Mouse (Mus musculus) CH12.LX (cell line): ENCODE data around the gene Stk32c. TPM values are rescaled to one million over a fixed set of nuclear protein-coding genes. Genes with fewer than 3 reads are reported as not detected.

ENCODE experiments used
- DNase-seq: peaks from one replicate; pipeline ENCODE4 v3.0.0-alpha.2; 2013; ENCODE audit errors: extremely low read depth
- H3K27ac ChIP-seq: 2 replicates; pipeline ENCODE4 v1.5.1; 2012; ENCODE audit warnings: low read depth, mild to moderate bottlenecking, control low read depth, moderate library complexity; ENCODE audit not compliant: insufficient read depth
- H3K27me3 ChIP-seq: replicated peaks from 2 replicates; pipeline ENCODE3; 2012; ENCODE audit warnings: inconsistent platforms
- H3K36me3 ChIP-seq, 2 experiments: replicated peaks in 1 of 2; 2 replicates each; pipeline versions ENCODE3 to v1.6.1; 2012; ENCODE audit warnings: inconsistent platforms in 1 of 2, low read length in 1 of 2, mild to moderate bottlenecking in 1 of 2, mixed read lengths in 1 of 2, moderate library complexity in 1 of 2; ENCODE audit not compliant: control insufficient read depth in 1 of 2, insufficient read depth in 1 of 2
- H3K4me1 ChIP-seq, 2 experiments: 2 replicates each; pipeline ENCODE4 v1.6.1; 2012; ENCODE audit warnings: inconsistent platforms in 1 of 2, moderate library complexity in 1 of 2; ENCODE audit not compliant: insufficient read depth in 2 of 2, control insufficient read depth in 1 of 2
- H3K4me2 ChIP-seq: 2 replicates; pipeline ENCODE4 v1.6.1; 2012; ENCODE audit warnings: low read depth, mild to moderate bottlenecking, control low read depth; ENCODE audit not compliant: poor library complexity, insufficient read depth, severe bottlenecking
- H3K4me3 ChIP-seq, 3 experiments: fragments of 150-350 bp in 1 of 3; sonication (generic) in 1 of 3; replicated peaks in 1 of 3; 2 replicates each; pipeline versions ENCODE3 to v1.5.1; 2011 to 2012; ENCODE audit warnings: low read depth in 2 of 3, low read length in 2 of 3, mild to moderate bottlenecking in 2 of 3, moderate library complexity in 2 of 3, control low read depth in 1 of 3, improper control_type of control experiment in 1 of 3, inconsistent platforms in 1 of 3, mixed read lengths in 1 of 3; ENCODE audit not compliant: poor library complexity in 1 of 3
- H3K79me2 ChIP-seq: replicated peaks from 2 replicates; pipeline ENCODE4 v1.6.1; 2012; ENCODE audit warnings: mild to moderate bottlenecking, moderate library complexity; ENCODE audit not compliant: control insufficient read depth, poor library complexity, insufficient read depth, severe bottlenecking; ENCODE audit errors: extremely low read depth
- H3K9ac ChIP-seq: 2 replicates; pipeline ENCODE4 v1.6.1; 2012; ENCODE audit warnings: low read depth, mild to moderate bottlenecking, control low read depth, moderate library complexity; ENCODE audit not compliant: insufficient read depth
- H3K9me3 ChIP-seq: replicated peaks from 2 replicates; pipeline ENCODE3; 2012; ENCODE audit warnings: low read length, inconsistent platforms, mixed read lengths
- BHLHE40 ChIP-seq: IDR thresholded peaks from 2 replicates; pipeline ENCODE4 v1.6.1; 2011; ENCODE audit warnings: mild to moderate bottlenecking, low read depth, low read length, improper control_type of control experiment
- ELF1 ChIP-seq: IDR thresholded peaks from 2 replicates; pipeline ENCODE4 v1.6.1; 2014; ENCODE audit warnings: low read depth, mild to moderate bottlenecking, inconsistent platforms, low read length, improper control_type of control experiment
- EP300 ChIP-seq: IDR thresholded peaks from 2 replicates; pipeline ENCODE4 v1.6.1; 2011; ENCODE audit warnings: low read length, improper control_type of control experiment
- ETS1 ChIP-seq: conservative IDR thresholded peaks from 2 replicates; pipeline ENCODE4 v1.6.1; 2012; ENCODE audit warnings: low read depth, mild to moderate bottlenecking, inconsistent platforms, low read length, improper control_type of control experiment, moderate library complexity
- GABPA ChIP-seq: IDR thresholded peaks from 2 replicates; pipeline ENCODE4 v1.6.1; 2012; ENCODE audit warnings: low read depth, low read length, improper control_type of control experiment, inconsistent platforms; ENCODE audit not compliant: insufficient replicate concordance
- HCFC1 ChIP-seq: IDR thresholded peaks from 2 replicates; pipeline ENCODE4 v1.6.1; 2012; ENCODE audit warnings: low read depth, mild to moderate bottlenecking, inconsistent platforms, low read length, improper control_type of control experiment
- IRF4 ChIP-seq: IDR thresholded peaks from 2 replicates; pipeline ENCODE4 v1.6.1; 2014; ENCODE audit warnings: low read depth, mild to moderate bottlenecking, inconsistent platforms, low read length, improper control_type of control experiment
- JUN ChIP-seq: IDR thresholded peaks from 2 replicates; pipeline ENCODE4 v1.6.1; 2011; ENCODE audit warnings: low read depth, mild to moderate bottlenecking, low read length, improper control_type of control experiment, moderate library complexity; ENCODE audit not compliant: insufficient read depth
- JUND ChIP-seq: conservative IDR thresholded peaks from 2 replicates; pipeline ENCODE4 v1.6.1; 2011; ENCODE audit warnings: low read depth, low read length, improper control_type of control experiment
- KAT2A ChIP-seq: IDR thresholded peaks from 2 replicates; pipeline ENCODE4 v1.6.1; 2012; ENCODE audit warnings: low read length, improper control_type of control experiment, inconsistent platforms; ENCODE audit not compliant: insufficient replicate concordance
- MAX ChIP-seq: IDR thresholded peaks from 2 replicates; pipeline ENCODE4 v1.6.1; 2011; ENCODE audit warnings: low read length, improper control_type of control experiment
- NELFE ChIP-seq: IDR thresholded peaks from 2 replicates; pipeline ENCODE4 v1.6.1; 2011; ENCODE audit warnings: low read depth, low read length, improper control_type of control experiment
- POLR2A ChIP-seq: IDR thresholded peaks from 2 replicates; pipeline ENCODE4 v1.6.1; 2011; ENCODE audit warnings: low read depth, mild to moderate bottlenecking, improper control_type of control experiment, low read length
- SMC3 ChIP-seq: IDR thresholded peaks from 2 replicates; pipeline ENCODE4 v1.6.1; 2011; ENCODE audit warnings: low read depth, low read length, improper control_type of control experiment
- TBP ChIP-seq: conservative IDR thresholded peaks from 2 replicates; pipeline ENCODE4 v1.6.1; 2011; ENCODE audit warnings: low read depth, low read length, improper control_type of control experiment
- UBTF ChIP-seq: IDR thresholded peaks from 2 replicates; pipeline ENCODE4 v1.6.1; 2012; ENCODE audit warnings: low read depth, mild to moderate bottlenecking, inconsistent platforms, low read length, improper control_type of control experiment, moderate library complexity
- USF1 ChIP-seq: IDR thresholded peaks from 2 replicates; pipeline ENCODE4 v1.6.1; 2014; ENCODE audit warnings: low read depth, mild to moderate bottlenecking, inconsistent platforms, low read length, improper control_type of control experiment
- USF2 ChIP-seq: conservative IDR thresholded peaks from 2 replicates; pipeline ENCODE4 v1.6.1; 2011; ENCODE audit warnings: low read depth, low read length, improper control_type of control experiment
- ZC3H11A ChIP-seq: IDR thresholded peaks from 2 replicates; pipeline ENCODE4 v1.6.1; 2012; ENCODE audit warnings: low read depth, mild to moderate bottlenecking, inconsistent platforms, low read length, improper control_type of control experiment
- ZMIZ1 ChIP-seq: IDR thresholded peaks from 2 replicates; pipeline ENCODE4 v1.6.1; 2012; ENCODE audit warnings: low read depth, mild to moderate bottlenecking, inconsistent platforms, low read length, improper control_type of control experiment
- dilution Hi-C: fragments of 300-500 bp; cut with MboI; formaldehyde crosslinking; loops from 2 replicates; pipeline ENCODE4 v1.14.3; 2020; ENCODE audit warnings: low sequenced_read_pairs; ENCODE audit not compliant: extremely low pct_unique_long_range_greater_than_20kb, extremely low pct_ligation_motif_present
- in situ Hi-C: fragments of 300-500 bp; cut with MboI; formaldehyde crosslinking; loops from 3 replicates; pipeline ENCODE4 v1.14.3; 2019; ENCODE audit warnings: low sequenced_read_pairs, low pct_ligation_motif_present, low pct_unique_long_range_greater_than_20kb, mixed read lengths
- polyA plus RNA-seq: library from polyadenylated mRNA; unstranded; fragments of >175 nt; gene quantifications from 2 replicates; pipeline ENCODE4 v1.2.1, GENCODE M21; 2012; ENCODE audit warnings: low read depth; ENCODE audit not compliant: insufficient read length
- total RNA-seq, 2 experiments: library from RNA; depleted of rRNA; stranded (reverse); fragments of 300-350 nt in 1 of 2; fragments of >200 nt in 1 of 2; gene quantifications; 2 replicates each; pipeline ENCODE4 v1.2.3; 2012 to 2014

The Stk32c gene
- total and polyA plus RNA-seq, 3 experiments = not detected

DNA sequence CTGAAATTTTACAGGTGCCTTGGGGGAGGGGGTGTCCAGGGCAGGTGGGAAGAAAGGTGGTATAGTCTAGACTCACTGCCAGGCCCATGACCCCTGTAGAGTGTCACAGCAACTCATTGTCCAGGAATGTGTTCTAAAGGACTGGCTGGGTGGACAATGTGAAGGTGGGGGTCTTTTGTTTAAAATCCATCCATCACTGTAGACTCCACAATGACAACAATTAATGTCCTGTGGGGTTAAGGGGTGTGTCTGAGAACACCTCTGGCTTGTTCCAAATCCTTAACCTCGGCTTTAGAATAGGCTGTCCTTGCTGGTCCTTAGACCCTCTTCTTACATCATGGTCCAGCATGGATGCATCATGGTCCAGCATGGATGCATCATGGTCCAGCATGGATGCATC is 128.8 kb downstream of the Stk32c start:
- Histone ChIP-seq H3K79me2 (no peaks in the 10 kb centered on the region), H3K27me3 (peaks cover 62% of the 10 kb centered on the region), H3K4me1 (no peaks in the 10 kb centered on the region), H3K27ac (no peak overlapping the region), H3K4me3 (no peak overlapping the region), H3K9me3 (peaks cover 4% of the 10 kb centered on the region), H3K36me3 (no peaks in the 10 kb centered on the region), H3K4me2 (no peak overlapping the region), H3K9ac (no peak overlapping the region)
- no peak for TF ChIP-seq BHLHE40
- no peak for TF ChIP-seq USF2
- TF ChIP-seq JUN = no peak
- TF ChIP-seq ZC3H11A = no peak
- TF ChIP-seq USF1 = no peak
- TF ChIP-seq GABPA = no peak
- no peak for TF ChIP-seq NELFE
- TF ChIP-seq UBTF = no peak
- no peak for TF ChIP-seq MAX
- TF ChIP-seq ZMIZ1 = no peak
- no peak for TF ChIP-seq ELF1
- no peak for TF ChIP-seq JUND
- TF ChIP-seq EP300 = no peak
- TF ChIP-seq POLR2A = no peak
- no peak for TF ChIP-seq KAT2A
- no peak for TF ChIP-seq TBP
- no peak for TF ChIP-seq HCFC1
- no peak for TF ChIP-seq SMC3
- TF ChIP-seq ETS1 = no peak
- dilution Hi-C loops (no loop called here), in situ Hi-C loops (no loop called here)
- DNase-seq = no peak

GRCm38 (mm10) chr7:139082281-139082680 is 130.8 kb downstream of the Stk32c start:
- H3K27me3 ChIP-seq = peaks cover 62% of the 10 kb centered on the region
- no peak overlapping the region for H3K9ac ChIP-seq
- H3K4me3 ChIP-seq = no peak overlapping the region
- no peaks in the 10 kb centered on the region for H3K36me3 ChIP-seq
- dilution Hi-C loops (no loop called here), in situ Hi-C loops (no loop called here)
- no peaks in the 10 kb centered on the region for H3K79me2 ChIP-seq
- no peaks in the 10 kb centered on the region for H3K4me1 ChIP-seq
- H3K9me3 ChIP-seq = peaks cover 4% of the 10 kb centered on the region
- no peak overlapping the region for H3K4me2 ChIP-seq
- no peak overlapping the region for H3K27ac ChIP-seq
- TF ChIP-seq IRF4 (no peak), JUND (no peak)
- DNase-seq = no peak
